Mouse (Mus musculus) embryonic facial prominence, embryonic 10.5 days (tissue): ENCODE results near the gene Pikfyve. TPM values are rescaled to one million over a fixed set of nuclear protein-coding genes. Genes with fewer than 3 reads are reported as not detected.

Source experiments
- DNase-seq: peaks from one replicate; pipeline ENCODE4 v3.0.0-alpha.2; 2017; ENCODE audit warnings: low spot score
- H3K27ac ChIP-seq: fragments of 300-500 bp; sonication (generic); replicated peaks from 2 replicates; pipeline ENCODE4 v1.5.1; 2016; ENCODE audit warnings: mild to moderate bottlenecking
- H3K27me3 ChIP-seq: fragments of 300-500 bp; sonication (generic); replicated peaks from 2 replicates; pipeline ENCODE4 v1.6.1; 2016; ENCODE audit warnings: low read depth, mild to moderate bottlenecking; ENCODE audit not compliant: poor library complexity, severe bottlenecking
- H3K36me3 ChIP-seq: fragments of 300-500 bp; sonication (generic); replicated peaks from 2 replicates; pipeline ENCODE4 v1.6.1; 2016; ENCODE audit warnings: mild to moderate bottlenecking, moderate library complexity
- H3K4me1 ChIP-seq: fragments of 300-500 bp; sonication (generic); 2 replicates; pipeline ENCODE4 v1.6.1; 2016
- H3K4me3 ChIP-seq: fragments of 300-500 bp; sonication (generic); 2 replicates; pipeline ENCODE4 v1.5.1; 2016; ENCODE audit warnings: mild to moderate bottlenecking, moderate library complexity
- H3K9me3 ChIP-seq: fragments of 300-500 bp; sonication (generic); 2 replicates; pipeline ENCODE4 v1.6.1; 2016; ENCODE audit warnings: mild to moderate bottlenecking
- WGBS: fragments of 180-500 bp; shearing (Covaris S2); methylation state at CpG from one replicate; pipeline ENCODE4 v1.1.7; 2016; 5-methylcytosine and 5-hydroxymethylcytosine counted together
- polyA plus RNA-seq: library from polyadenylated mRNA; unstranded; fragments of >200 nt; fragmentation: Nextera tagmentation; extraction: Ambion mirVana; gene quantifications from 2 replicates; pipeline ENCODE4 v1.2.1, GENCODE M21; 2016

The Pikfyve gene
- polyA plus RNA-seq, 1 experiment from 2014 or later, result 13.7 TPM

GRCm38 (mm10) chr1:65173716-65174115, 12.8 kb upstream of the Pikfyve start:
- Histone ChIP-seq H3K36me3 (peaks cover 62% of the 10 kb centered on the region), H3K9me3 (no peaks in the 10 kb centered on the region), H3K4me3 (no peak overlapping the region), H3K27ac (no peak overlapping the region), H3K27me3 (no peaks in the 10 kb centered on the region), H3K4me1 (peaks cover 22% of the 10 kb centered on the region)
- WGBS, result 96% methylated on average over 2 of the region's 2 CpGs
- DNase-seq, result no peak

- H3K4me3 ChIP-seq, result no peak overlapping the region
- H3K9me3 ChIP-seq, result no peaks in the 10 kb centered on the region
- peaks cover 37% of the 10 kb centered on the region for H3K36me3 ChIP-seq
- no peak for DNase-seq
- peaks cover 22% of the 10 kb centered on the region for H3K4me1 ChIP-seq
- WGBS, result 81% methylated on average over 4 of the region's 4 CpGs
- H3K27me3 ChIP-seq, result no peaks in the 10 kb centered on the region
- no peak overlapping the region for H3K27ac ChIP-seq
These were observed 10.3 kb upstream of the Pikfyve start for GRCm38 (mm10) chr1:65176171-65176570.

GRCm38 (mm10) chr1:65176912-65177311, 9.6 kb upstream of the Pikfyve start:
- Histone ChIP-seq H3K27ac (no peak overlapping the region), H3K4me1 (peaks cover 22% of the 10 kb centered on the region), H3K4me3 (no peak overlapping the region), H3K9me3 (no peaks in the 10 kb centered on the region), H3K27me3 (no peaks in the 10 kb centered on the region), H3K36me3 (peaks cover 30% of the 10 kb centered on the region)
- 89% methylated on average over 5 of the region's 5 CpGs for WGBS
- no peak for DNase-seq

GRCm38 (mm10) chr1:65177452-65177851, 9.0 kb upstream of the Pikfyve start:
- 74% methylated on average over 3 of the region's 3 CpGs for WGBS
- H3K27ac ChIP-seq, result no peak overlapping the region
- peak overlapping the region; percentile 81 for H3K4me3 ChIP-seq
- peaks cover 24% of the 10 kb centered on the region for H3K36me3 ChIP-seq
- H3K27me3 ChIP-seq, result no peaks in the 10 kb centered on the region
- peaks cover 22% of the 10 kb centered on the region for H3K4me1 ChIP-seq
- no peaks in the 10 kb centered on the region for H3K9me3 ChIP-seq
- DNase-seq, result no peak

GRCm38 (mm10) chr1:65178126-65178901, 8.2 kb upstream of the Pikfyve start:
- Histone ChIP-seq H3K4me3 (peak overlapping the region; percentile 81), H3K4me1 (peaks cover 22% of the 10 kb centered on the region), H3K36me3 (peaks cover 16% of the 10 kb centered on the region), H3K27ac (peak overlapping the region; percentile 96), H3K9me3 (no peaks in the 10 kb centered on the region), H3K27me3 (no peaks in the 10 kb centered on the region)
- DNase-seq, result peak; percentile 93
- 6% methylated on average over 27 of the region's 27 CpGs for WGBS

- under 1% methylated on average over 39 of the region's 39 CpGs for WGBS
- H3K36me3 ChIP-seq, result peaks cover 9% of the 10 kb centered on the region
- DNase-seq, result peak; percentile 99
- peak overlapping the region; percentile 96 for H3K27ac ChIP-seq
- H3K27me3 ChIP-seq, result no peaks in the 10 kb centered on the region
- H3K9me3 ChIP-seq, result no peaks in the 10 kb centered on the region
- H3K4me1 ChIP-seq, result peaks cover 22% of the 10 kb centered on the region
- H3K4me3 ChIP-seq, result peak overlapping the region; percentile 81
These were observed 7.5 kb upstream of the Pikfyve start for GRCm38 (mm10) chr1:65178902-65179432.

- Histone ChIP-seq H3K9me3 (no peaks in the 10 kb centered on the region), H3K27ac (peak overlapping the region; percentile 96), H3K36me3 (peaks cover 1% of the 10 kb centered on the region), H3K27me3 (no peaks in the 10 kb centered on the region), H3K4me1 (peaks cover 22% of the 10 kb centered on the region), H3K4me3 (peak overlapping the region; percentile 81)
- DNase-seq, result peak; percentile 45
- WGBS, result 6% methylated on average over 11 of the region's 11 CpGs
These were observed 6.7 kb upstream of the Pikfyve start for GRCm38 (mm10) chr1:65179634-65180249.

GRCm38 (mm10) chr1:65181459-65181858, 5.0 kb upstream of the Pikfyve start:
- WGBS, result 90% methylated on average over 5 of the region's 5 CpGs

GRCm38 (mm10) chr1:65183994-65184393, 2.5 kb upstream of the Pikfyve start:
- Histone ChIP-seq H3K36me3 (no peaks in the 10 kb centered on the region), H3K27me3 (no peaks in the 10 kb centered on the region), H3K9me3 (no peaks in the 10 kb centered on the region), H3K4me3 (no peak overlapping the region), H3K4me1 (peaks cover 20% of the 10 kb centered on the region), H3K27ac (no peak overlapping the region)
- DNase-seq, result no peak
- WGBS, result 84% methylated on average over 2 of the region's 2 CpGs

More at GRCm38 (mm10) chr1:65181459-65181858, 5.0 kb upstream of the Pikfyve start:
- Histone ChIP-seq H3K4me1 (peaks cover 21% of the 10 kb centered on the region), H3K9me3 (no peaks in the 10 kb centered on the region), H3K36me3 (no peaks in the 10 kb centered on the region), H3K27me3 (no peaks in the 10 kb centered on the region), H3K27ac (no peak overlapping the region), H3K4me3 (no peak overlapping the region)
- no peak for DNase-seq

GRCm38 (mm10) chr1:65185011-65185410, 1.5 kb upstream of the Pikfyve start:
- 89% methylated on average over 8 of the region's 8 CpGs for WGBS
- no peak for DNase-seq
- Histone ChIP-seq H3K27me3 (no peaks in the 10 kb centered on the region), H3K9me3 (no peaks in the 10 kb centered on the region), H3K36me3 (no peaks in the 10 kb centered on the region), H3K4me3 (no peak overlapping the region), H3K4me1 (peaks cover 20% of the 10 kb centered on the region), H3K27ac (no peak overlapping the region)

- no peaks in the 10 kb centered on the region for H3K27me3 ChIP-seq
- H3K4me3 ChIP-seq, result peak overlapping the region; percentile 96
- peaks cover 20% of the 10 kb centered on the region for H3K4me1 ChIP-seq
- H3K27ac ChIP-seq, result peak overlapping the region; percentile 91
- no peak for DNase-seq
- peaks cover 4% of the 10 kb centered on the region for H3K36me3 ChIP-seq
- WGBS, result 27% methylated on average over 12 of the region's 12 CpGs
- no peaks in the 10 kb centered on the region for H3K9me3 ChIP-seq
These were observed 818 bp upstream of the Pikfyve start for GRCm38 (mm10) chr1:65185524-65186205.

GRCm38 (mm10) chr1:65187074-65187430, 569 bp downstream of the Pikfyve start:
- H3K9me3 ChIP-seq, result no peaks in the 10 kb centered on the region
- peaks cover 20% of the 10 kb centered on the region for H3K4me1 ChIP-seq
- H3K27ac ChIP-seq, result peak overlapping the region; percentile 91
- peaks cover 11% of the 10 kb centered on the region for H3K36me3 ChIP-seq
- no peak for DNase-seq
- under 1% methylated on average over 6 of the region's 6 CpGs for WGBS
- peak overlapping the region; percentile 96 for H3K4me3 ChIP-seq
- no peaks in the 10 kb centered on the region for H3K27me3 ChIP-seq
